Mouse (Mus musculus): Measurements from ENCODE around the gene Dnaaf5. TPM values are rescaled to one million over a fixed set of nuclear protein-coding genes. Genes with fewer than 3 reads are reported as not detected.

The Dnaaf5 gene
- polyA plus RNA-seq, 1 experiment from 2014 or later = 4.1 TPM

DNA sequence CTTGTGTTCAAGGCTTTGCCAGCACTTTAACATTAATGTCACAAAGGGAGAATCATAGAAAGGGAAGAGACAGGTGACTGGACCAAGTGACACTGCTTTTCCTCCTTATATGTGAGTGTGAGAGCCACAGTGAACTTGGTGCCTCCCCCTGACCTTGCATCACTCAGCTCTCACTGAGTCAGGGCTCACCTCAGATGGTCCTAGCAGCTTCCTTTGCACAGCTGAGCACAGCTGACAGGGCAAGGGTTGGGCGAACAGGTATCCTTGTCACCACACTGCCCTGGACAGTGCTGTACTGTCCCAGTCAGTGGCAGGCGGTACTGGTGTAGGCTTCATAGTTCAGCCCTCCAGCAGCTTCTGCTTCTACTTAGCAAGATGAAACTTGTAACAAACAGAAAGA, 77.6 kb downstream of the Dnaaf5 start:
- no peak for DNase-seq (ENCODE audit: low spot score)

DNA sequence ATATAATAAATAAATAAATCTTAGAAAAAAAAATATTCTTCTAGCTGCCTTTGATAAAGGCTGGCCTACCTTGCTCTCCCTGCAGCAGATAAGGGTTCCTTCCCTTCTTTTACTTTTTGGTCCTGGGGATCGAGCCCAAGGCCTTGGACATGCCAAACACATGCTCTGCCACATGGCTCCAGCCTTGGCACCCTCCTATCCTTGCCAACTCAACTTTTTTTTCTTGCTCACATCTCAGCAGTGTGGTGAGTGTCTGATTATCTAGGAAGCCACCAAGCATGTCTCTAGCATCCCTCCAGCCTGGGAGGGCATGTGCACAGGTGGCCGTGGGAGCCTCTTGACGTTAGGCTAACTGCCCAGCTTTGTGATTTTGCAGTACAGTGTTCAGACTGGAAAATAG, 78.3 kb downstream of the Dnaaf5 start:
- DNase-seq (ENCODE audit: low spot score) = no peak

DNA sequence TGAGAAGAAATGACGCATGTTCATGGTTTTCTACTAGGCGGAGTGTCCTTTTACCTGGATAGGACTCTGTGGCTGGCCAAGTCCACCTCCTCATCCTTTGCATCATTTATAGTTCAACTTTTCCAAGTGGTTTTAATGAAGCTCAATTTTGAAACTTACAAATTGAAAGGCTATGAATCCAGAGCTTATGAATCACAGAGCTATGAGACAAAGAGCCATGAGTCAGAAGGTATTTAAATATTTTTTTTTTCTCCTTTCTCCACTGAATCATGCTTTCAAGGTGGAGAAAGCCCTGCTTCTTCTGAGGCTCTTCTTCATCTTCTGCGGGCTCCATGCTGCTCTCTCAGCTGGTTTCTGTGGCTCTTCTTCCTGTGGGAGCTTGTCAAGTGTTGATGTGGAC, 79.7 kb downstream of the Dnaaf5 start:
- DNase-seq (ENCODE audit: low spot score) = no peak

DNA sequence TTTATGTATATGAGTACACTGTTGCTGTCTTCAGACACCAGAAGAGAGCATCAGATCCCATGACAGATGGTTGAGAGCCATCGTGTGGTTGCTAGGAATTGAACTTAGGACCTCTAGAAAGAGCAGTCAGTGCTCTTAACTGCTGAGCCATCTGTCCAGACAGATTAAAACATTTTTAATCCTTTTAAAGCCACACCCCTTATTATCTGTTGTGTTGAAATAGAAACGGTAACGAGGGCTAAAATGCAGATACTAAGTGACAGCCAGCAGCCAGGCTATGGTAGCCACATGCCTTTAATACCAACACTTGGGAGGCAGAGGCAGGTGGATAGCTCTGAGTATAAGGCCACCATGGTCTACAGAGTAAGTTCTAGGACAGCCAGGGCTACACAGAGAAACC, 82.1 kb downstream of the Dnaaf5 start:
- DNase-seq (ENCODE audit: low spot score) = no peak

DNA sequence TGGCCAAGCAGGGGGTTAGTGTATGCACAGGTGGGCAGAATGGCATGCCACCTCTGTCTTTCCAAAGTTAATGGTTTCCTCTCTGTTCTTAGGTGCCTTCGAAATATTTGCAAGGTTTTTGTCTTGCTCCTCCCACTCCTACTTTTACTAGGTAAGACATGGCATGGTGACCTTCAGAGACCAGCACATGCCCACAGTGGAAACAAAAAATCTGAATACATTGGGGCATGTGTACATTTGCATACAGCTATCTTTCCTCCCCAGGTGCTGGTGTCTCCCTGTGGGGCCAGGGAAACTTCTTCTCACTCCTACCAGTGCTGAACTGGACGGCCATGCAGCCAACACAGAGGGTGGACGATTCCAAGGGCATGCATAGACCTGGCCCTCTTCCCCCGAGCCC, 84.4 kb downstream of the Dnaaf5 start:
- no peak for DNase-seq (ENCODE audit: low spot score)

Other genes with a start within 250 kb of the Dnaaf5 start
- 26.4 and 31.2 TPM in 2 replicates for gene Pdgfa, start 152.9 kb upstream of the Dnaaf5 start, polyA plus RNA-seq (2015; fragmentation: Nextera tagmentation; extraction: Ambion mirVana)
- gene Prkar1b, start 222 bp upstream of the Dnaaf5 start, polyA plus RNA-seq (2015; fragmentation: Nextera tagmentation; extraction: Ambion mirVana) = 2.4 and 3.5 TPM in 2 replicates
- gene Sun1, start 50.4 kb downstream of the Dnaaf5 start, polyA plus RNA-seq (2015; fragmentation: Nextera tagmentation; extraction: Ambion mirVana) = 19.0 and 19.4 TPM in 2 replicates
- gene Get4, start 102.1 kb downstream of the Dnaaf5 start, polyA plus RNA-seq (2015; fragmentation: Nextera tagmentation; extraction: Ambion mirVana) = 184 and 200 TPM in 2 replicates
- 3.1 TPM in 2 replicates for gene Adap1, start 175.4 kb downstream of the Dnaaf5 start, polyA plus RNA-seq (2015; fragmentation: Nextera tagmentation; extraction: Ambion mirVana)
- gene Cox19, start 201.2 kb downstream of the Dnaaf5 start, polyA plus RNA-seq (2015; fragmentation: Nextera tagmentation; extraction: Ambion mirVana) = 110 and 112 TPM in 2 replicates
- not detected in 2 replicates for gene Cyp2w1, start 202.4 kb downstream of the Dnaaf5 start, polyA plus RNA-seq (2015; fragmentation: Nextera tagmentation; extraction: Ambion mirVana)
- 5.5 and 7.4 TPM in 2 replicates for gene Gpr146, start 227.5 kb downstream of the Dnaaf5 start, polyA plus RNA-seq (2015; fragmentation: Nextera tagmentation; extraction: Ambion mirVana)